Mouse (Mus musculus) lung, adult 2 months (tissue): ENCODE measurements around the gene Ppp1r3d. TPM values are rescaled to one million over a fixed set of nuclear protein-coding genes. Genes with fewer than 3 reads are reported as not detected.
A peak's percentile ranks its signal among the peaks of the same experiment; 100 is the strongest.

Experiments
- DNase-seq: peaks from one replicate; pipeline ENCODE4 v3.0.0; 2022
- H3K4me1 ChIP-seq: fragments of 200-500 bp; 2 replicates; pipeline ENCODE4 v1.6.1; 2011; ENCODE audit warnings: low read length; ENCODE audit not compliant: control insufficient read depth, insufficient read depth
- H3K4me3 ChIP-seq: fragments of 200-500 bp; replicated peaks from 2 replicates; pipeline ENCODE3; 2011; ENCODE audit warnings: low read depth, mild to moderate bottlenecking, control low read depth, low read length; ENCODE audit errors: extremely low read depth
- CTCF ChIP-seq: fragments of 200-500 bp; IDR thresholded peaks from 2 replicates; pipeline ENCODE4 v1.5.1; 2011; ENCODE audit warnings: mild to moderate bottlenecking, low read length, control low read depth; ENCODE audit not compliant: insufficient read depth
- POLR2A ChIP-seq: fragments of 200-500 bp; IDR thresholded peaks from 2 replicates; pipeline ENCODE4 v1.6.1; 2011; ENCODE audit warnings: low read depth, mild to moderate bottlenecking, control low read depth, low read length, borderline replicate concordance; ENCODE audit errors: extremely low read depth
- WGBS: fragments of 180-500 bp; shearing (Covaris S2); methylation state at CpG from one replicate; pipeline ENCODE4 v1.1.7; 2018; 5-methylcytosine and 5-hydroxymethylcytosine counted together
- polyA plus RNA-seq: library from polyadenylated mRNA; depleted of rRNA; stranded (reverse); fragments of >200 nt; gene quantifications from 2 replicates; pipeline ENCODE4 v1.2.3, GENCODE M21; 2012; rRNA removed

The Ppp1r3d gene
- polyA plus RNA-seq = 5.3 and 6.0 TPM in 2 replicates

GRCm38 (mm10) chr2:178414261-178415149, at the start of gene Ppp1r3d, which contains the start of gene Fam217b:
Ppp1r3d (minus strand) TSS chr2:178414472.
Fam217b (plus strand) TSS chr2:178414524.
- Histone ChIP-seq H3K4me3 (peak within 1 kb of the TSS; percentile 85), H3K4me1 (peaks cover 7% of the 10 kb centered on the region)
- WGBS = under 1% methylated on average over 74 of the region's 74 CpGs
- TF ChIP-seq POLR2A (peak; percentile 46; the same call in 1 of the 2 replicates), CTCF (no peak)
- peak; percentile 37 for DNase-seq

GRCm38 (mm10) chr2:178460353-178460752, 46.1 kb upstream of the Ppp1r3d start:
- WGBS = 22% methylated on average over 5 of the region's 5 CpGs
- TF ChIP-seq POLR2A (no peak), CTCF (no peak)

GRCm38 (mm10) chr2:178457414-178457813, 43.1 kb upstream of the Ppp1r3d start:
- Histone ChIP-seq H3K4me3 (no peak overlapping the region), H3K4me1 (peaks cover 3% of the 10 kb centered on the region)
- WGBS = 88% methylated on average over 6 of the region's 6 CpGs
- TF ChIP-seq POLR2A = no peak
- TF ChIP-seq CTCF = no peak
- no peak for DNase-seq

More at GRCm38 (mm10) chr2:178460353-178460752, 46.1 kb upstream of the Ppp1r3d start:
- no peak for DNase-seq
- Histone ChIP-seq H3K4me3 (no peak overlapping the region), H3K4me1 (no peaks in the 10 kb centered on the region; the same call in 1 of the 2 replicates)

GRCm38 (mm10) chr2:178454664-178455516, 40.6 kb upstream of the Ppp1r3d start:
- TF ChIP-seq CTCF (no peak), POLR2A (no peak)
- Histone ChIP-seq H3K4me3 (no peak overlapping the region), H3K4me1 (peaks cover 3% of the 10 kb centered on the region)
- DNase-seq = peak; percentile 8
- WGBS = 21% methylated on average over 17 of the region's 17 CpGs

GRCm38 (mm10) chr2:178450961-178451360, 36.7 kb upstream of the Ppp1r3d start:
- DNase-seq = no peak
- peaks cover 3% of the 10 kb centered on the region for H3K4me1 ChIP-seq
- H3K4me3 ChIP-seq = no peak overlapping the region
- TF ChIP-seq CTCF = no peak
- no peak for TF ChIP-seq POLR2A
- 72% methylated on average over 10 of the region's 10 CpGs for WGBS

- TF ChIP-seq CTCF = no peak
- no peak for TF ChIP-seq POLR2A
- H3K4me1 ChIP-seq = peaks cover 3% of the 10 kb centered on the region
- WGBS = 42% methylated on average over 2 of the region's 2 CpGs
- no peak overlapping the region for H3K4me3 ChIP-seq
- DNase-seq = no peak
These were observed 36.0 kb upstream of the Ppp1r3d start for GRCm38 (mm10) chr2:178450236-178450635.

GRCm38 (mm10) chr2:178449386-178449785, 35.1 kb upstream of the Ppp1r3d start:
- no peak overlapping the region for H3K4me3 ChIP-seq
- H3K4me1 ChIP-seq = no peaks in the 10 kb centered on the region
- DNase-seq = no peak
- TF ChIP-seq POLR2A = no peak
- TF ChIP-seq CTCF = no peak
- 80% methylated on average over 4 of the region's 4 CpGs for WGBS

GRCm38 (mm10) chr2:178437311-178437710, 23.0 kb upstream of the Ppp1r3d start:
- no peak for TF ChIP-seq CTCF
- no peak for TF ChIP-seq POLR2A
- Histone ChIP-seq H3K4me1 (peaks cover 3% of the 10 kb centered on the region; the same call in 1 of the 2 replicates), H3K4me3 (no peak overlapping the region)
- WGBS = 64% methylated on average over 9 of the region's 9 CpGs
- no peak for DNase-seq

GRCm38 (mm10) chr2:178433903-178434302, 19.6 kb upstream of the Ppp1r3d start:
- peaks cover 3% of the 10 kb centered on the region; the same call in 1 of the 2 replicates for H3K4me1 ChIP-seq
- WGBS = 87% methylated on average over 2 of the region's 2 CpGs
- TF ChIP-seq POLR2A (no peak), CTCF (no peak)
- DNase-seq = no peak
- no peak overlapping the region for H3K4me3 ChIP-seq
